Mouse (Mus musculus) G1E (cell line): ENCODE data around the gene Inha.

Experiments
- CTCF ChIP-seq: IDR thresholded peaks from 2 replicates; pipeline ENCODE4 v1.5.1; 2012; ENCODE audit warnings: low read depth, low read length, inconsistent platforms, mixed read lengths
- GATA1 ChIP-seq: IDR thresholded peaks from 2 replicates; pipeline ENCODE4 v1.6.1; 2012; ENCODE audit warnings: borderline replicate concordance, low read length, inconsistent platforms, mixed read lengths
- GATA2 ChIP-seq: IDR thresholded peaks from 2 replicates; pipeline ENCODE4 v1.6.1; 2012; ENCODE audit warnings: low read depth, low read length, inconsistent platforms, borderline replicate concordance
- POLR2AphosphoS5 ChIP-seq: IDR thresholded peaks from 2 replicates; pipeline ENCODE4 v1.6.1; 2012; ENCODE audit warnings: low read depth, low read length, inconsistent platforms; ENCODE audit not compliant: insufficient replicate concordance

- TF ChIP-seq CTCF (no peak), POLR2AphosphoS5 (0 out of 2 replicates have a peak, but pooled peaks have one; percentile 12), GATA1 (no peak), GATA2 (no peak)
Measured at GRCm38 (mm10) chr1:75532280-75533172, 25.6 kb downstream of the Inha start.
